Mouse (Mus musculus) stomach, embryonic 15.5 days (tissue): ENCODE results near the gene St8sia1. TPM values are rescaled to one million over a fixed set of nuclear protein-coding genes. Genes with fewer than 3 reads are reported as not detected.

Experiments used
- ATAC-seq: fragments of 200-750 bp; cut with Nextera tagmentation; 2 replicates; pipeline ENCODE4 v1.8.0; 2017; ENCODE audit warnings: low read depth, moderate number of reproducible peaks, moderate TSS enrichment; ENCODE audit not compliant: insufficient read depth, low FRiP score
- H3K27ac ChIP-seq: fragments of 300-500 bp; sonication (generic); 2 replicates; pipeline ENCODE4 v1.5.1; 2015; ENCODE audit warnings: mild to moderate bottlenecking, inconsistent platforms
- H3K27me3 ChIP-seq: fragments of 300-500 bp; sonication (generic); replicated peaks from 2 replicates; pipeline ENCODE4 v1.6.1; 2015; ENCODE audit warnings: inconsistent platforms
- H3K36me3 ChIP-seq: fragments of 300-500 bp; sonication (generic); 2 replicates; pipeline ENCODE4 v1.6.1; 2015; ENCODE audit warnings: inconsistent platforms
- H3K4me1 ChIP-seq: fragments of 300-500 bp; sonication (generic); 2 replicates; pipeline ENCODE4 v1.6.1; 2015; ENCODE audit warnings: inconsistent platforms
- H3K4me2 ChIP-seq: fragments of 300-500 bp; sonication (generic); 2 replicates; pipeline ENCODE4 v1.6.1; 2015; ENCODE audit warnings: mild to moderate bottlenecking, inconsistent platforms
- H3K4me3 ChIP-seq: fragments of 300-500 bp; sonication (generic); replicated peaks from 2 replicates; pipeline ENCODE4 v1.5.1; 2015; ENCODE audit warnings: inconsistent platforms
- H3K9ac ChIP-seq: fragments of 300-500 bp; sonication (generic); 2 replicates; pipeline ENCODE4 v1.6.1; 2015; ENCODE audit warnings: inconsistent platforms
- H3K9me3 ChIP-seq: fragments of 300-500 bp; sonication (generic); 2 replicates; pipeline ENCODE4 v1.6.1; 2016; ENCODE audit warnings: inconsistent platforms
- WGBS: fragments of 180-500 bp; shearing (Covaris S2); methylation state at CpG from one replicate; pipeline ENCODE4 v1.1.7; 2015; 5-methylcytosine and 5-hydroxymethylcytosine counted together
- polyA plus RNA-seq: library from polyadenylated mRNA; unstranded; fragments of >200 nt; fragmentation: Nextera tagmentation; extraction: Ambion mirVana; gene quantifications from 2 replicates; pipeline ENCODE4 v1.2.1, GENCODE M21; 2015

St8sia1 gene
- polyA plus RNA-seq, 1 experiment from 2014 or later = 0.96 TPM

DNA sequence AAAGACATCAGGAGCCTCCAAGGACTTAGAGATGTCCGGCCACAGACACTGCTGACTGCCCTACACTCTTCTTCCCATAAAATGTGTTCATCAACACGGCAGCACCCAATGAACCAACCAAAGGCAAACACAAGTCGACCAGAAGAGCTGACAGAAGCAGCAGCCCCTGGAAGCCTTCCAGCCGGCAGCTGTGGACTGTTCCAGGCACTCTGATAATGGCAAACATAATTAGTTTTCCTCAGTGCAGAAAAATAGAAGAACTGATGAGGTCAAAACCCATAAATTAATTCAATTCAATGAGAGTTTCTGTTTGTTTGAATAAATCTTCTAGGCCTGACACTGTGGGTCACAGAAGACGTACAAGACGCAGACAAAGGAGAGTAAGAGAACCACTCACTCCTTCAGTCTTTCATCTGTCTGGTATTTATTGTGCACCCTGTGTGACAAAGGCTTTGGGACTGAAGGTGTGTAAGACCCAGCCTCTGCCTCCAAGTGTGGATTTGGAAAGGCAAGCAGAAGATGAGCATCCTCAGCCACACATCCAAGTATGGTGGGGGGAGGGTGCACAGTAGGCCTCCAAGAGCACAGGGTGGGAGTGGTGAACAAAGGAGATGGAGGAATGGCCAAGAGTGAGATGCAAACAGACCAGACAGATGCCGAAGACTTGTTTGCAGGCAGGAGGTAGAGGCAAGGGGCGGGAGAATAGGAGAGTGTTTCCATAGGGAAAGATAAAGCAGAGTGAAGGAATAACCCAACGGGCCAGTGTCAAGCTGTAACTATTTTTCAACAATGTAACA, 25.5 kb downstream of the St8sia1 start:
- Histone ChIP-seq H3K27me3 (no peaks in the 10 kb centered on the region), H3K36me3 (no peaks in the 10 kb centered on the region), H3K4me3 (no peak overlapping the region), H3K27ac (no peak overlapping the region), H3K4me1 (no peaks in the 10 kb centered on the region), H3K9ac (no peak overlapping the region), H3K4me2 (no peak overlapping the region), H3K9me3 (no peaks in the 10 kb centered on the region)
- no peak; the same call in 1 of the 2 replicates for ATAC-seq
- WGBS = 42% methylated on average over 9 of the region's 9 CpGs

DNA sequence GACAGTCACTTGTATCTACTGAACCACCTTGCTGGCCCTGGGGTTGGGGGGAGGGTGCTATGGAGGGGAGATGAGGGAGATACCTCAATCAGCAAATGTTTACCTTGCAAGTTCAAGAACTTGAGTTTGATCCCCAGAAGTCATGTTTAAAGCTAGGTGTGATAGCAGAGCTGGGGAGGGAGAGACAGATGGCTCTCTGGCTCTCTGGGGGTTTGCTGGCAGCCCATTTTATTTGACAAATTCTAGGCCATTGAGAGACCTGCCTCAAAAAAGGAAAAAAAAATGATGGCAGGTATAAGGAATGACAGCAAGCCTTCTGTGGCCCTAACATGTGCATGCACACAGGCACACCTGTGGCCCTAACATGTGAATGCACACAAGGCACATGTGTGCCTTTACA, 26.2 kb downstream of the St8sia1 start:
- Histone ChIP-seq H3K9ac (no peak overlapping the region), H3K9me3 (no peaks in the 10 kb centered on the region), H3K27ac (no peak overlapping the region), H3K4me2 (no peak overlapping the region), H3K36me3 (no peaks in the 10 kb centered on the region), H3K27me3 (no peaks in the 10 kb centered on the region), H3K4me1 (no peaks in the 10 kb centered on the region), H3K4me3 (no peak overlapping the region)
- ATAC-seq = no peak

DNA sequence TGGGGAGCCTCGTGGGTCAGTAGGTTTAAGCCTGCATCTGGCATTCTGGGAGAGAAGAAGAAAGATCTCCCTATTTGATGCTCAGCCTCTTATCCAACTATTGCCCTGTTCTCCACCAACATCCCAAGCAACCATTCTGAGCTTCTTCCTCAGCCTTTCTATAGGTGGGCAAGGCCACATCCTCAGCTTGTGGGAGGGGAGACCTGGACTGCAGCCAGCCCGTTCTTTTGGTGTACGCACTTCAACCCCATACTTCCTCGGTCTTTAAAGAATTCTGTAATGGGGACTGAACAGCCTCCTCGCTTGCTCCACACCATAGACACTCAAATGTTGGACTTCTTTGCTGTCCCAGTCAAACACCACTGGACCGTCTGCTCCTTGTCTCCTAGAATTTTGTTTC, 31.7 kb downstream of the St8sia1 start:
- H3K4me3 ChIP-seq = no peak overlapping the region
- no peak overlapping the region for H3K4me2 ChIP-seq
- no peak overlapping the region for H3K27ac ChIP-seq
- H3K36me3 ChIP-seq = no peaks in the 10 kb centered on the region
- H3K4me1 ChIP-seq = no peaks in the 10 kb centered on the region
- H3K9me3 ChIP-seq = no peaks in the 10 kb centered on the region
- ATAC-seq = no peak
- H3K27me3 ChIP-seq = no peaks in the 10 kb centered on the region
- WGBS = 64% methylated on average over 6 of the region's 6 CpGs
- no peak overlapping the region for H3K9ac ChIP-seq

DNA sequence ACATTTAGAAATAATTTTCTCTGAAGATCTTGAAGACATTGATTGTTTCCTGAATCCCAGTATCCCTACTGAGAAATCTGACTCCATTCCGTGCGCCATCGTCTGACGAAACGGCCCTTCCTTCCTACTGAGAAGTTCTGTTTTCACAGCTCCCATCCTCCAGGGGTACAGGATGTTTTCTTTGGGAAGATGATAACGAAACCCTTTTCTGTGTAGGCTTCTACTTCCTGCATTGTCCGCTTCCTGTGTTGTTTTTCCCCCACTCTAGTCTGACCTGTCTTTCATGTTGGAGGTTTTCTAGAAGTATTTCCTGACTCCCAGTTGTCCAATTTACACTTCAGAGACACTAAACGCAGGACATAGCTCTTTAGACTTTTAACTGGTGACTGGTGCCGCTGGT, 32.1 kb downstream of the St8sia1 start:
- no peaks in the 10 kb centered on the region for H3K4me1 ChIP-seq
- no peak overlapping the region for H3K4me2 ChIP-seq
- H3K9ac ChIP-seq = no peak overlapping the region
- no peaks in the 10 kb centered on the region for H3K9me3 ChIP-seq
- H3K27ac ChIP-seq = no peak overlapping the region
- ATAC-seq = no peak
- no peaks in the 10 kb centered on the region for H3K36me3 ChIP-seq
- H3K27me3 ChIP-seq = no peaks in the 10 kb centered on the region
- WGBS = 71% methylated on average over 9 of the region's 9 CpGs
- H3K4me3 ChIP-seq = no peak overlapping the region

DNA sequence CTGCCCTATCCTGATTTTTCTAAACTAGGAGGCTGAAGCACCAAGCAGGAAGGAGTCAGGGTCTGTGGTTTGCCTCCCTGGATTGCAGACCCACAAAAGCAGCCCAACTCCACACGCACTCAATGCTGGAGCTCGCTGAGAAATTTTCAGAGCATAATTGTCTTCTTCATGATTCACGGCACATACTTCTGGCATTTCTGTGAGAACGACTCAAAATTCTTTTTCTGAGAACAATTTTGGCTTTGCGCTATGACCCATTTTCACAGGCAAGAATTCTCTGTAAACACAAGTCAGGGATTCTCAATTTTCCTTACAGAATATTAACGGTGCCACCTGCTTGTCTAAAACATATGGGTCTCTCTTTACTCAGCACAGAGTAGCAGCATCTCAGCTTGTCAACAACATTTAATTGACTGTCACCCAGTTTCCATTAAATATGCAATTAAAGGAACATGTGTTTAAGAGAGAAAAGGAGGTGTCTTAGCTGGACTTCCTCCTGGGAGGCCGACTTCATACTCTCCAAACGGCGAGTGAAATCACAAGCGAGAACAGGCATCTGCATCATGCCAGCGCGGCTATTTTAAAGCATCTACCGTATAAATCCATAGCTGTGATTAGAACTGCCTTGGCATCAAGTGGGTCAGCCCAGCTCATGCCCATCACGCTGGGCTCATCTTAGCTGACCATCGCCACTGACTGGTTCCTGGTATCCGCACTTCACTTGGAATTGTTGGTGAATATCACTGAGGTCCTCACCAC, 35.5 kb downstream of the St8sia1 start:
- Histone ChIP-seq H3K36me3 (no peaks in the 10 kb centered on the region), H3K4me3 (no peak overlapping the region), H3K27me3 (no peaks in the 10 kb centered on the region), H3K4me1 (no peaks in the 10 kb centered on the region), H3K9ac (no peak overlapping the region), H3K9me3 (no peaks in the 10 kb centered on the region), H3K4me2 (no peak overlapping the region), H3K27ac (no peak overlapping the region)
- WGBS = 83% methylated on average over 16 of the region's 16 CpGs
- no peak for ATAC-seq

DNA sequence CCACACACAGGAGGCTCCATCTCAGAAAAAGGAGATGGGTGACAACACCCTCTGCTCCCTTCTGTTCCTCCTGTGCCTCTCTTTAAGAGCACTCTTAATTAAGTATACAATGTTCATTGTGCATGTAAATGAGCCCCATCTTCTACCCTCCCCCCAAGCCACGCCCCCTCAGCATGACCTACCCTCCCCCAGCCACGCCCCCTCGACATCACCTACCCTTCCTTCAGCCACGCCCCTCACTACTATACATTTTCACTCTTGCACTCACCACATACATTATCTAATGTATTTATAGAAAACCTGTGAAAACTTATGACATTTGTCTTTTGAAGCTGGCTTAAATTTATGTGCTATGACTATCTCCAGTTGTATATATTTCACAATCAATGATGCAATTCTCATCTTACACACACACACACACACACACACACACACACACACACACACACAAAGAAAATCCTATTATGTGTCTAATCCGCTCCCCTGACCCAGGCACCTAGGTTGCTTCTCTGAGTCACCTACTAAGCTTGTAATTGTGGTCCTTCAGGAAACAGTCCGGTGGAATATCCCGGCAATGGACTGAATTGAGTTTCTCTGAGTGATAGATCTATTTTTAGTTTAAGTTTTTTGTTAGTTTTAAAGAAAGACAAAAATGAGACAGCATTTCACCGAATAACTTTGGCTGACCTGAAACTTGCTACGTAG, 37.2 kb downstream of the St8sia1 start:
- no peak overlapping the region for H3K27ac ChIP-seq
- no peaks in the 10 kb centered on the region for H3K36me3 ChIP-seq
- 87% methylated on average over 9 of the region's 9 CpGs for WGBS
- no peaks in the 10 kb centered on the region for H3K27me3 ChIP-seq
- no peak overlapping the region for H3K4me2 ChIP-seq
- no peaks in the 10 kb centered on the region for H3K4me1 ChIP-seq
- ATAC-seq = no peak
- no peaks in the 10 kb centered on the region for H3K9me3 ChIP-seq
- H3K4me3 ChIP-seq = no peak overlapping the region
- H3K9ac ChIP-seq = no peak overlapping the region

DNA sequence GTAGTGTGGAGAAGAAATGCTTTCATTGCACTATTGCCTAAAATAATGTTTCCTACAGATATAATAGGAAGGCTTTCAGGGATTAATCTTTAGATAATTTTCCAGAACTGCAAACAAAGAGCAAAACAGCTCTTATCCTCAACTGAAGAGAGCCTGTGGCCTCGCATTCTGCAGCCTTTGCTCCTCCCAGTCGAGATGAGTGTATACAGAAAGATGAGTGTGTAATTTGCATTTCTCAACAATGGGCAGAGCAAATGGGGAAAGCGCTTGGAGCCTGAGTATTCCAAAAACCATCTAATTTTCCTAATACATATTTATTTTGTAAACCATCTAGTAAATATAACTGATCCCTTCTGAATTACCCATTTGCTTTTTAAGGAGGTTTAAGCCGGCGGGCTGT, 38.3 kb downstream of the St8sia1 start:
- Histone ChIP-seq H3K4me2 (no peak overlapping the region), H3K9ac (no peak overlapping the region), H3K27me3 (no peaks in the 10 kb centered on the region), H3K4me3 (no peak overlapping the region), H3K4me1 (no peaks in the 10 kb centered on the region), H3K27ac (no peak overlapping the region), H3K9me3 (no peaks in the 10 kb centered on the region), H3K36me3 (no peaks in the 10 kb centered on the region)
- 74% methylated on average over 5 of the region's 5 CpGs for WGBS
- no peak for ATAC-seq

DNA sequence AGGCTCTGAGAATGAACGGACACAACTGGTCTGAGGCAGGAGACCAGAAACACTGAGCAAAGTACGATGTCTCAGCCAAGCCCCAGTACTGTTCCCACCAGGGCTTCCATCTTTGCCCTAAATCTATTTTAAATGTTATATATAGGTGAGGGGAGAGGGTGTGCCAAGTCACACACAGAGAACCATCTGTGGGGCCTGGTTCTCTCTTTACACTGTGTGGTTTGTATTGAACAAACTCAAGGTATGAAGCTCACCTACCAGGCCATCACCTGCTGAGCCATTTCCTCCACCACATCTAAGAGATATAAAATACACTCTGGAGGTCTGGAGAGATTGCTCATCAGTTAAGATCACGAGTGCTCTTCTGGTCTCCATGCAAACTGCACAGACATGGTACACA, 38.9 kb downstream of the St8sia1 start:
- Histone ChIP-seq H3K27ac (no peak overlapping the region), H3K4me2 (no peak overlapping the region), H3K27me3 (no peaks in the 10 kb centered on the region), H3K4me3 (no peak overlapping the region), H3K4me1 (no peaks in the 10 kb centered on the region), H3K9me3 (no peaks in the 10 kb centered on the region), H3K9ac (no peak overlapping the region), H3K36me3 (no peaks in the 10 kb centered on the region)
- WGBS = 88% methylated on average over 3 of the region's 3 CpGs
- ATAC-seq = no peak

DNA sequence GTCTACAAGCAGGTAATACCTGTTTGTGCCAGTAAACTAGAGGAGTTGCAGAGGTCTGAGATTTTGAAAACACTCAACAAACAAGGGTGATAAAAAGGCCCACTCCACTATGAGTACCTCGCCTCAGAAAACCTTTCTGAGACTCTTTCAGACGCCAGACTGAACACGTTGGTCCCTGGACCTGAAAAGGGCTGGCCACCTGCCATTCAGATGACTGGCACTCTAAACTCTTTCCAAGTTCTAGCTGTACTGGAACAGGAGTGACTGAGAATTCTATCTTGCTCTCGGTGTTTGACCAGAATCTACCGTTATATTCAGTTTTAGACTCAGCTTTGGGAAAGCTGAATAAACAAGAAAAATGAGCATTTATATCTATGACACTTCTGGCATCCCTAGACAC, 43.4 kb downstream of the St8sia1 start:
- WGBS = 65% methylated on average over 5 of the region's 5 CpGs
- no peak overlapping the region for H3K9ac ChIP-seq
- no peaks in the 10 kb centered on the region for H3K36me3 ChIP-seq
- no peak overlapping the region for H3K4me2 ChIP-seq
- H3K27me3 ChIP-seq = no peaks in the 10 kb centered on the region
- no peaks in the 10 kb centered on the region for H3K4me1 ChIP-seq
- ATAC-seq = no peak
- no peak overlapping the region for H3K4me3 ChIP-seq
- H3K9me3 ChIP-seq = no peaks in the 10 kb centered on the region
- no peak overlapping the region for H3K27ac ChIP-seq

DNA sequence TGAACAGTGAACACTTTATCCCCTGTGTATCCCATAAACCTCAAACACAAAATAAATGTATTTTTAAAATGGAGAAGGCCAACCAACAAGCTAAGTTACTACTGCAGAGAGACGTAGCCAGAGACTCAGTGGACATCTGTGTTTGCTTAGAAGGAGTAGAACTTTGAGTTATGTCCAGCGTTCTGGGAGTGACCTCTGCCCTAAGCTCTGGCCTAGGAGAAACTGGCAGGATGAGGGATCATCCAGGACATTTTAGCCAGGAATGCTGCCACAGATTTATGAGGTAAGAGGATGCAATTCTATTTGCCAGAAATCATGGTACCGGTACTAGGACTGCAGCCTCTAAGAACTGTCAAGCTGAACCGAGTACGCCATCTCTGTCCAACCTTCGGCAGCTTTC, 45.6 kb downstream of the St8sia1 start:
- Histone ChIP-seq H3K27me3 (no peaks in the 10 kb centered on the region), H3K9ac (no peak overlapping the region), H3K36me3 (no peaks in the 10 kb centered on the region), H3K4me1 (no peaks in the 10 kb centered on the region), H3K9me3 (no peaks in the 10 kb centered on the region), H3K4me2 (no peak overlapping the region), H3K27ac (no peak overlapping the region), H3K4me3 (no peak overlapping the region)
- 70% methylated on average over 6 of the region's 6 CpGs for WGBS
- no peak for ATAC-seq

DNA sequence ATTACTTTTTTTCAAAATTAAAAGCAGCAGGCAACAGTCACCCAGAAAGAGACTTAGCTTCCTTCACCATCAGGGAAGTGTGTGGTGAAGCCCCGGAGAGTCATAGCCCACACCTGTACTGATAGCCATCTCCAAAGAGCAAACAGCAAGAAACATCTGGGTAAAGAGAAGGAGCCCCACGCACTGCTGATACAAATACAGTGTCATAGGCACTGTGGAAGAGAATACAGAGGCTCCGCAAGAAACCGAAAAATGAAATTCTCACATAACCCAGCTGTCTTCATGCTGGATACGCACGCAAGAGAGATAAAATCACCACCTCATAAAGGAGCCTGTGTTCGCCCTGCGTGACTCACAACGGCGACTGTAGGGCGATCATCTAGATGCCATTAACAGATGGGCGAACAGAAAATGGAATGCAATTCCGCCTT, 46.8 kb downstream of the St8sia1 start:
- ATAC-seq = no peak

More for the DNA sequence above, 46.8 kb downstream of the St8sia1 start:
- no peak overlapping the region for H3K9ac ChIP-seq
- H3K4me3 ChIP-seq = no peak overlapping the region
- 66% methylated on average over 13 of the region's 13 CpGs for WGBS
- H3K36me3 ChIP-seq = no peaks in the 10 kb centered on the region
- no peak overlapping the region for H3K27ac ChIP-seq
- H3K9me3 ChIP-seq = no peaks in the 10 kb centered on the region
- no peak overlapping the region for H3K4me2 ChIP-seq
- H3K27me3 ChIP-seq = no peaks in the 10 kb centered on the region
- H3K4me1 ChIP-seq = no peaks in the 10 kb centered on the region
